Mouse (Mus musculus): ENCODE results near the gene Dnajc6.

Dnajc6 gene

GRCm38 (mm10) chr4:101572142-101572541 lies 75.7 kb downstream of the Dnajc6 start:
- DNase-seq, result no peak

DNA sequence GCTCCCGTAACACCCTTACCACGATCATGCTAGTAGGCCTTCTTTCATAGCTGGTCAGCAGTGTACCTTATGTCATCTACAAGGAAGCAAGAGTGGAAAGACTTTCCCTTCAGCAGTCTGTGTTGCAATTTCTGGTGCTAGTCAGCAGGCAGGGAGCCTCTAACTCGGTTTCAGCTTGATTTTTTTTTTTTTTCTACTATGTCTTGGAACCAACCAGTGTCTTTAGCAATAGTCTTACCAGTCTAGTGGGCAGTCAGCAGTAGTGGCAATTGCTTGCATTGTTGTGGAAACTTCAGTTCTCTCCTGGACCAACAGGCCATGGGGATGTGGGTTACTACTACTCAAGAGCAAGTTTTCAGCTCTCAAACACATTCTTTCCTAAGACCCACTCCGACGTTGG lies 78.9 kb downstream of the Dnajc6 start:
- no peak for DNase-seq

DNA sequence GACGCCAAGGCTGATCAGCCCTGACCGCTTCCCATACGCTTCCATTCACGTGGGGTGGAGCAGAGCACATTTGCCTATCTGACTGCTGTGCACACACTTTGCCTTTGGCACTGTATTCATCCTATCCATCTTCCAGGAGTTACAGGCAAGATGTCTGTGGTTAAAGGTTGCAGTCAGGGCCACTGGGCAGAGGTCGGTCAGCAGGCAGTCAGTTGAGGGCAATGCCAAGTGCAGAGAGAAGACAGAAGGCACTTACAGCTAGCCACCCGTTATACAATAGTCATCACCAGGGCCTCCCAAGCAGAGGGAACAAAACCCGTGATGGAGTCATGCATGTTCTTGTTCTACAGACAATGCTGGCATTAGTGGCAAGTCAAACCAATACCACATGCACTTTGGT lies 82.3 kb downstream of the Dnajc6 start:
- no peak for DNase-seq

DNA sequence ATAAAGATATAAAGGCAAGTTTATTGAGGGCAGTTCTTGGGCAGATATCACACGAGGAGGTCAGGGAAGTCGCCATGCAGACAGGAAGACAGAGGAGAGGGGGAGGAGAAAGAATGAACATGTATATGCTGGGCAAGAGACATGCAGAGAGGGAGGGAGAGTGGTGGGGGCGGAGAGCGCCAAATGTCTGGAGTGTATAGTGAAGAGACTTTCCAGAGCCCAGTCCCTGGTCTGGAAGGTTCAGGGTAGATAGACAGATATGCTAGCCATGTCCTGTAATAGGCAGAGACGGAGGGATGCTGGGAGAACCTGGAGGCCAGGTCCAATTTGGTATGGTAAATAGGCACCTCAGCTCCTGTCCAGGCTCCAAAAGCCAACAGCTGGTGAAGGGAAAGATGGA lies 83.1 kb downstream of the Dnajc6 start:
- DNase-seq, result no peak

DNA sequence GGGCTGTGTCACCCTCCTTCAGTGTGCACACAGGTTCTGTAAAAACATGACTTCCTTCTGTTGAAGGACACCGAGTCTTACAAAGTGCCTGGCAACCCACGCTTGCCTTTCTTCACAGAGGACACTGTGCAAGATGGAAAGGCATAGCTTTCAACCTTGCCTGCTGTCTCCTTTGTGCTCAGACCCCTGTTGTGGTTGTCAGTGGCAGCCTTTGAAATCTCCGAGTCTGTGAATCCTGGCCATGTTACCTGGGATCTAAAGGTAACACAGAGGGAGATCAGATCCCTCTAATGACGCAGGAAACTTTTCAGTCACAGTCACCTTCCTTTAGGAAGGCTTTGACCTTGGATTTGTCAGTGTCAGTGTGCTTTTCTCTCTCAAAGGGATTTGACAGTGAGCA lies 84.7 kb downstream of the Dnajc6 start:
- DNase-seq, result no peak

DNA sequence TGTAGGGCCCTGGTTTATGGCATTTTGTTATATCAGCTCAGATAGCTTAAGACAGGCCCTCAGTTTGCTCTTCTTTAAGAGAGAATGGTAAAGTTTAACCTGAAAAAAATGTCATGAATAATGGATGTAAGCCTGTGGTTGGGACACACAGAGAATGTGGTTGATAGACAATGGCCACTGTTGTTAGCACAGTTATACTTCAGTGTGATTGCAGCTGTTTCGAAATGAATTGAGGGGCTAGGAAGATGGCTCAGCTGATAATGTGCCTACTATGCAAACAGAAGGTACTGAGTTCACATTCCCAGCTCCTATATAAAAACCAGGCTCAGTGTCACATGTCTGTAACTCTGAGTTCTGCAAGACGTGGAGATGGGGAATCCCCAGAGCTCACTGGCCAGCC lies 86.4 kb downstream of the Dnajc6 start:
- DNase-seq, result no peak

GRCm38 (mm10) chr4:101584524-101585454 lies 88.3 kb downstream of the Dnajc6 start:
- no peak for DNase-seq

GRCm38 (mm10) chr4:101585455-101586184 lies 89.2 kb downstream of the Dnajc6 start:
- no peak for DNase-seq

GRCm38 (mm10) chr4:101588932-101589331 lies 92.5 kb downstream of the Dnajc6 start:
- no peak for DNase-seq

- no peak for DNase-seq
These were observed 93.3 kb downstream of the Dnajc6 start for GRCm38 (mm10) chr4:101589771-101590170.

GRCm38 (mm10) chr4:101591400-101591799 lies 95.0 kb downstream of the Dnajc6 start:
- DNase-seq, result no peak

- no peak for DNase-seq
These were observed 96.0 kb downstream of the Dnajc6 start for GRCm38 (mm10) chr4:101592466-101592865.

- DNase-seq, result no peak
These were observed 105.3 kb downstream of the Dnajc6 start for GRCm38 (mm10) chr4:101601758-101602157.

GRCm38 (mm10) chr4:101603635-101604034 lies 107.2 kb downstream of the Dnajc6 start:
- DNase-seq, result no peak

DNA sequence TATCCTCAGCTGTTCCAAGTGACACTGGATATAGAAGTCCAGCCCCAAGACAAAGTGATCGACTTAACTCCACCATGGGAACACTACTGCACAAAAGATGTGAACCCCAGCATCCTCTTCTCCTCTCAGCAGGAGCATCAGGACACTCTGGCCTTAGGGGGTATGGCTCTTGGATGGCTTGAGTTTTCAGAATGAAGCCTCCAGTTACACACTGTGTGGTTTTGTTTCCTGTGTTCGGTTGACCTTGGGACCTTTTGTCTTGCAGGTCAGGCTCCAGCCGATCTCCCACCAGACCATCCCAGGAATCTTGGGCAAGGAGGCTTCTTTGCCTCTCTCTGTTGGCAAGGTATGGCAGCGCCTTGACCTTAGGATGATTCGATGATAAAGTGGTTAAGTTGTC lies 120.1 kb downstream of the Dnajc6 start:
- no peak for DNase-seq

- no peak for DNase-seq
These were observed 121.3 kb downstream of the Dnajc6 start for GRCm38 (mm10) chr4:101617742-101618141.

- DNase-seq, result no peak
These were observed 123.8 kb downstream of the Dnajc6 start for GRCm38 (mm10) chr4:101620206-101620605.

GRCm38 (mm10) chr4:101621241-101621640 lies 124.8 kb downstream of the Dnajc6 start:
- no peak for DNase-seq

GRCm38 (mm10) chr4:101625278-101625677 lies 128.8 kb downstream of the Dnajc6 start:
- DNase-seq, result no peak

DNA sequence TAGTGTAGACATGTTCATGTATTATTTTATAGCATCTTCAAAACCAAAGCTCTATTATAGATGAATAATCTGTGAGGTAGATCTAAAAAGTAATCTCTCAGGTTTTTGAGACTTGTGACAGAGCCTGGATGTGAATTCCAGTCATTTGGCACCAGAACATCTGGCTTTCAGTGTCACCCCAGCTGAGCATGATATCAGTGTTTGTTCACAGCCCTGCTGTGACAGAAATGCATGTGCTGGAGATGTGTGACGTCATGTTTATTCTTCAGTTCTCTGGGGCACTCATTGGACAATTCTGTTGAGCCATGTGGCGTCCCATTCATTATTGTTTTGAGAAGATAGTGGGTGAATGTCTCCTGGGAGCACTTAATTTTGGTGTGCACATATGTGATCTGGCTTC lies 139.1 kb downstream of the Dnajc6 start:
- DNase-seq, result no peak

DNA sequence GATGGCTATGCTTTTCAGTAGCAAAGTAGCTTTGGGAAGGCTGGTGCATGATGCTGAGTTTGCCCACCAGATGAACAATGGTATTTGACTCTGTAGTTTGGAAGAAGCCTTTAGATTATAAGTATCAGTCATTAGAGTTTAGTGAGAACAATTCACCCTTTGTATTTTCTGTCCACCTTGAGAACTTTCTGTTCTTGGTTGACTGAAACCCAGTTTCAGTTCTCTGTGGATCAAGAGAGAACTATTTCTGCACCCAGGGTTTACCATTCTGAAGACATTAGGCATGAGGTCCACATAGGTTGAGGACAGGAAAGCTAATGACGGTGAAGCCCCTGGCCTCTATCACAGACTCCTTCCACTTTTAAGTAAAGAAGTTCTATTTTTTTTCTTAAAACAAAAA lies 141.0 kb downstream of the Dnajc6 start:
- DNase-seq, result no peak

GRCm38 (mm10) chr4:101640631-101641030 lies 144.2 kb downstream of the Dnajc6 start:
- DNase-seq, result no peak

DNA sequence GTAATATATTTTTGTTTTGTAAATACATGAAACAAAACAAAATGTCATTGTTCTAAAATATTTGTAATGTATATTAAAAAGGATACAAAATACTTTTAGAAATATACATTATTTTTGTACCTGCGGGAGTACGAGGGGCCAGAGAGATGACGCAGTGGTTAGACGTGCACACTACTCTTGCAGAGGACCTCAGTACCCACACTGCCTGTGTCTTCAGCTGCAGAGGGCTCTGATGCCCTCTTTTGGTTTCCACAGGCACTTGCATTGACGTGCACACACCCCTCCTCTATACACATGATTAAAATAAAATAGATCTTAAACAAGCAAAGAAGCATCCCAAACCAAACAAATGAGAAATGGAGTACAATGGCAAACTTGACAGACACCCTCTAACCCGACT lies 146.3 kb downstream of the Dnajc6 start:
- no peak for DNase-seq

- DNase-seq, result no peak
These were observed 146.8 kb downstream of the Dnajc6 start for GRCm38 (mm10) chr4:101643216-101643615.
